ENCODE assay signal across 21 mouse cellular contexts in genomic region chr16:95257266-95257894, GRCm38 (mm10). TPM values are rescaled to one million over a fixed set of nuclear protein-coding genes. Genes with fewer than 3 reads are reported as not detected.
DNase-seq lines count a peak whose midpoint lies in the region; ATAC-seq and TF ChIP-seq lines count a peak whose summit lies in the region.
"Had no signal": no experiment of that assay in that cellular context is flagged by ENCODE, and none has a peak within 500 bp of the region (broad histone marks: within the 10 kb centered on the region; RNA-seq: fewer than 3 reads in every experiment).

Gene Kcnj15 (plus strand): TSS chr16:95257558.

- H3K9me3 ChIP-seq in megakaryocyte, embryonic 14.5 days: no peaks in the 10 kb centered on the region
- H3K9me3 ChIP-seq in limb, embryonic 13.5 days: no peaks in the 10 kb centered on the region
- no peaks in the 10 kb centered on the region for H3K9me3 ChIP-seq in stomach, postnatal 0 days (ENCODE audit: control insufficient read depth, low read length)
- H3K9me3 ChIP-seq: hindbrain, embryonic 13.5 days had no signal

- WGBS in limb, embryonic 13.5 days: 20% methylated on average over 6 of the region's 6 CpGs
- WGBS in stomach, postnatal 0 days: 17% methylated on average over 6 of the region's 6 CpGs

- H3K36me3 ChIP-seq in megakaryocyte, embryonic 14.5 days (replicated peaks; ENCODE audit: low read length): no peaks in the 10 kb centered on the region
- no peaks in the 10 kb centered on the region for H3K36me3 ChIP-seq in limb, embryonic 13.5 days
- no peaks in the 10 kb centered on the region for H3K36me3 ChIP-seq in stomach, postnatal 0 days (ENCODE audit: control insufficient read depth, insufficient read depth, low read length)
- H3K36me3 ChIP-seq: hindbrain, embryonic 13.5 days had no signal

- ATAC-seq in megakaryocyte, adult 5-6 weeks (ENCODE audit: poor library complexity, severe bottlenecking): no peak
- ATAC-seq in limb, embryonic 13.5 days (ENCODE audit: low FRiP score, low read depth): no peak
- ATAC-seq in stomach, postnatal 0 days (ENCODE audit: low FRiP score, low TSS enrichment): peak; percentile 49; the same call in 1 of the 2 replicates
- ATAC-seq: forebrain, embryonic 16.5 days; inflammation-experienced regulatory T-cells, adult 6 months had no signal

- peak within 1 kb of the TSS; percentile 23 for H3K4me2 ChIP-seq in limb, embryonic 13.5 days (replicated peaks)
- H3K4me2 ChIP-seq in stomach, postnatal 0 days (replicated peaks; ENCODE audit: low read depth): peak within 1 kb of the TSS; percentile 45
- H3K4me2 ChIP-seq: heart, embryonic 11.5 days; hindbrain, embryonic 13.5 days had no signal

- peaks cover 53% of the 10 kb centered on the region for H3K4me1 ChIP-seq in megakaryocyte, embryonic 14.5 days
- peaks cover 41% of the 10 kb centered on the region for H3K4me1 ChIP-seq in limb, embryonic 13.5 days
- no peaks in the 10 kb centered on the region for H3K4me1 ChIP-seq in stomach, postnatal 0 days (replicated peaks; ENCODE audit: control insufficient read depth, insufficient read depth)
- H3K4me1 ChIP-seq: hindbrain, embryonic 13.5 days had no signal

- peak within 1 kb of the TSS; percentile 65 for H3K4me3 ChIP-seq in megakaryocyte, embryonic 14.5 days (replicated peaks)
- peak within 1 kb of the TSS; percentile 2; the same call in 1 of the 2 replicates for H3K4me3 ChIP-seq in limb, embryonic 13.5 days
- H3K4me3 ChIP-seq in stomach, postnatal 0 days (ENCODE audit: low read depth, low read length): peak within 1 kb of the TSS; percentile 31
- H3K4me3 ChIP-seq: hindbrain, embryonic 13.5 days had no signal

- H3K9ac ChIP-seq in limb, embryonic 13.5 days: no peak within 1 kb of the TSS
- peak within 1 kb of the TSS; percentile 43 for H3K9ac ChIP-seq in stomach, postnatal 0 days (ENCODE audit: low read length)
- H3K9ac ChIP-seq: hindbrain, embryonic 13.5 days had no signal

- TF ChIP-seq EP300 in stomach, postnatal 0 days (optimal IDR thresholded peaks at IDR 0.05): no peak

- peaks cover 27% of the 10 kb centered on the region for H3K27me3 ChIP-seq in megakaryocyte, embryonic 14.5 days (replicated peaks)
- H3K27me3 ChIP-seq in limb, embryonic 13.5 days: peaks cover 13% of the 10 kb centered on the region; the same call in 1 of the 2 replicates
- H3K27me3 ChIP-seq in stomach, postnatal 0 days (ENCODE audit: control insufficient read depth, insufficient read depth, low read length): no peaks in the 10 kb centered on the region

- no peak for TF ChIP-seq CTCF in stomach, postnatal 0 days (IDR thresholded peaks at IDR 0.05; ENCODE audit: low read depth)

- no peak within 1 kb of the TSS for H3K27ac ChIP-seq in limb, embryonic 13.5 days
- peak within 1 kb of the TSS; percentile 70 for H3K27ac ChIP-seq in stomach, postnatal 0 days (replicated peaks)
- H3K27ac ChIP-seq: hindbrain, embryonic 13.5 days had no signal

- DNase-seq in kidney, postnatal 36 days: peak; percentile 46 to 63
- no peak for DNase-seq in kidney, postnatal 4 days
- DNase-seq in stomach, postnatal 0 days (ENCODE audit: low spot score): peak; percentile 44
- DNase-seq in adrenal gland, postnatal 25 days: no peak
- DNase-seq: adrenal gland, adult 2 months; cerebellum, adult 8-10 months; gastrocnemius, postnatal 36 days; heart, postnatal 10 days; layer of hippocampus, adult 9-11 months; liver; right cerebral cortex, postnatal 25 days; thymus, postnatal 36 days had no signal

RNA-seq across cellular contexts. Expression of gene Kcnj15, which starts in this region (rescaled TPM):
- polyA plus RNA-seq in megakaryocyte, embryonic 14.5 days (2012; ENCODE audit: insufficient read depth, low replicate concordance): not detected in 2 replicates
- not detected in 2 replicates for total RNA-seq in megakaryocyte, adult 5-6 weeks (2015)
- total RNA-seq in megakaryocyte, adult 5-6 weeks (2017): not detected in 2 replicates
- 1.3 and 1.5 TPM in 2 replicates for polyA plus RNA-seq in limb, embryonic 13.5 days (2015; fragmentation: Nextera tagmentation; extraction: Ambion mirVana)
- polyA plus RNA-seq in stomach, postnatal 0 days (2015; fragmentation: Nextera tagmentation; extraction: Ambion mirVana): 10.5 and 10.6 TPM in 2 replicates
- 0.67 and 0.88 TPM in 2 replicates for total RNA-seq in adrenal gland, postnatal 25 days (2021)
- total RNA-seq: midbrain, postnatal 0 days; neutrophil, adult 5-6 weeks had no signal
- polyA plus RNA-seq: forebrain, embryonic 16.5 days had no signal

Comparison
In these comparisons a context has a peak if more than half of its experiments do, and no peak if none do; other contexts are left out.
1. DNase-seq: peak in kidney, postnatal 36 days (2 of 2) and stomach, postnatal 0 days (single experiment); none in kidney, postnatal 4 days (0 of 2) and adrenal gland, postnatal 25 days (single experiment).
2. H3K4me3 ChIP-seq: peak in every context shown above with its lines; median percentile 65 in megakaryocyte, embryonic 14.5 days; 31 in stomach, postnatal 0 days; 2 in limb, embryonic 13.5 days.